Mouse (Mus musculus): ENCODE results near the gene Bcl7c.

DNA sequence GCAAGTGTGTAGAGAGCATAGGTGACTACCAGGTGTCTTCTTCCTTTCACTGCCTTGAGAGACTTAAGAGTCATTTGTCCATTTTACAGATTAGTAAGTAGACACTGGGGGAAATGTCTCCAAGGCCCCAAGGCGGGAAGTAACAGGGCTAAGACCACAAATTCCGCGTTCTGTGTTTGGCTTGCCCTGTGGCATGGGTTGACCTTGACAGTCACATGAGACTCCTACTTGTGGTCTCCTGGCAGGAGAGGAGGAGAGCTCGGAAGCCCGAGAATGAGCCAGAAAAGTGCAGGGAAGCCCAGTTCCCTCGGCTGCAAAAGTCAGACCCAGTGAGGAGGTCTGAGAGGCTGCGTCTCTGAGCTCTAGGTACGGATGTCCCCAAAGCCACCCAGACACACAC lies 95.2 kb downstream of the Bcl7c start:
- TF ChIP-seq CTCF (IDR thresholded peaks at IDR 0.05; ENCODE audit: low read depth, low read length) = no peak
- TF ChIP-seq POLR2A (IDR thresholded peaks at IDR 0.05; ENCODE audit: extremely low read depth, insufficient read depth, low read length) = no peak
